Mouse (Mus musculus) spleen, adult 18-20 months (tissue): Measurements from ENCODE around the gene Zfp69.

Source experiments
- DNase-seq, 2 experiments: peaks; one replicate each; pipeline ENCODE4 v3.0.0; 2022; ENCODE audit warnings: mixed read lengths in 2 of 2

Zfp69 gene

DNA sequence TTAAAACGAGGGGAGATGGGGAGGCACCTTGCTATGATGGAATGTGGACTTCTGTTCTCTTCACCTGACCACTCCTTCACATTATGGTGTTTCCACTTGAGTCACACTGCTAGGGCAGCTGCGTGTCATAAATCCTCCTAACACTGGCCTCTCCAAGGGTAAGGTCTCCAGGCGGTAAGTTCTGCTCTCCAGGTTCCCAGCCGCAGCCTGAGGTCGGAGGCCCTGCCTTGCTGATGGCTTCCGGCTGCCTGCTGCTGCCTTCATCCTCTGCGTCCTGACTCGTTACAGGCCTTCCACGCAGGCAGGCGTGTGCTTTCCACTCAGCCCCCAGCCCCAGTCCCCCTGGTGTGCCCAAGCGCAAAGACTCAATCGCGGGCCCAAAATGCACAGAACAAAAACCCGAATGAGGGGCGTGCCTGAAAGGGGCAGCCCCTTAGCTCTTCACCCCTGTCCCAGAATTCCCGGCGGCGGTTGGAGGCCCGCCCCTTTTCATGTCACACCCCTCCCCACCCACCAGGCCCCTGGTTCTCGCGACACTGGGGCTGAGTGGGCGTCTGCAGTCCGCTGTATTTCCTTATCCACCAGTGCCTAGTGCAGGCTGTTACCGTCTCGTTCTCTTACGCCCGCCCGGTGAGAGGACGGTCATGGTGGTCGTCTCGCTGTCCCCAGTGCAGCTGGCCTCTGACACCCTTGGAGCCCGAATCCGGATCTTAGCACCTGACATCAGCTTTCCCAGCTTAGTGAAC is 26.8 kb downstream of the Zfp69 start, which contains the start of gene Exo5:
Exo5 (minus strand) TSS at position 464 of the 746 bp plus-strand sequence.
- peak; percentile 87 to 90 for DNase-seq

DNA sequence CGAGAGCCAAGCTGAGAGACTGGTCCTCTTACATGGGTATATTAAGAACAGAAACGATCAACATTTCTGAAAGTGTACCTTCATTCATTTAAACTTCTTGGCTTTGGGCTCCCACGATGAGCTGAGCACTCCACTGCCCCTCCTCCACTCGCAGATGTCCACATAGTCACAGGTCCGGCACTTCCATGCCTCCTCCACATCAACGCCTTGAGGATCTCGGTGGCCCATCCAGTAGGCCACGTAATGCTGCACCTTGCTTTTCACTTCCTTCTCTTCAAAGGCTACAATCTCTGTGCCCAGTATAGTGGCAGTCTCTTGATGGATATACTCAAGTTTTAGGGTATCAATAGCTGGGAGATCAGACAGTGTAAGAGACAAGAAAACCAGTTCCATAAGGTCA is 30.0 kb downstream of the Zfp69 start:
- DNase-seq, result no peak

DNA sequence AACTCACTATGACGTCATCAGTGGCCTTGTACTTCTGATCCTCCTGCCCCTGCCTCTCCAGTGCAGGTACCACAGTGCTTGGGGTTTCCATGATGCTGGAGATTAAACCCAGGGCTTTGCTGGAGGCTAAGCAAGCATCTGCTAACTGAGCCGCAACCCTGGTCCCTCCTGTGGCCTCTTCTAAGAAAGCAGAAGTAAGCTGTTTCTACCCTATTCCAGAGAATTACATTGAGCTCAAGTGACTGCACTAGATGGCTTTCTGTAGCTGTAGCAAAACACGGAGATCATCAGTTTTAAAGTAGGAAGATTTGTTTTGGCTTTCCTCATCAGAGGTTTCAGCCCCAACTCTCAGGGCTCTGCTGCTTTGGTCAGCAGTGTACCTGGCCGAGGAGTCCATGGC is 37.0 kb downstream of the Zfp69 start:
- DNase-seq, result no peak

DNA sequence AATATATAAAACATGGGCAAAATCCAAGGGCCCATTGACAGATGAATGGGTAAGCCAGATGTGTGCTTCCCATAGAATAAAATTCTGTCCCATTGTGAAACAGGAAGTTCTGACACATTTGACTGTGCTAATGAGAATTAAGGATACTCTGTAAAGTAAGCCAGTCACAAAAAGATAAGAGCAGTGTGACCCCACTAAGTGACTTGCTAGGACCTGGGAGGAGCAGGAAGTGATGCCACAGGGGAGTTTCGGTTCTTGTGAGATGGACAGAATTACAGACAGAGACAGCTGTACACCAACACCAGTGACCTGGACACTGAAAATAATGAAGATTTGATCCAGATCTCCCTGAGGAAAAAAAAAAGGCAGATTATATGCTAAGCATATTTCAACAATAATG is 37.6 kb downstream of the Zfp69 start:
- no peak for DNase-seq

GRCm38 (mm10) chr4:120913443-120913842 is 38.1 kb downstream of the Zfp69 start:
- DNase-seq, result no peak

- no peak for DNase-seq
These were observed 38.6 kb downstream of the Zfp69 start for GRCm38 (mm10) chr4:120912866-120913265.

GRCm38 (mm10) chr4:120911086-120911485 is 40.4 kb downstream of the Zfp69 start:
- no peak for DNase-seq

- peak in 1 of 2 experiments; percentile 61 for DNase-seq
These were observed 41.8 kb downstream of the Zfp69 start for GRCm38 (mm10) chr4:120909558-120910150.

DNA sequence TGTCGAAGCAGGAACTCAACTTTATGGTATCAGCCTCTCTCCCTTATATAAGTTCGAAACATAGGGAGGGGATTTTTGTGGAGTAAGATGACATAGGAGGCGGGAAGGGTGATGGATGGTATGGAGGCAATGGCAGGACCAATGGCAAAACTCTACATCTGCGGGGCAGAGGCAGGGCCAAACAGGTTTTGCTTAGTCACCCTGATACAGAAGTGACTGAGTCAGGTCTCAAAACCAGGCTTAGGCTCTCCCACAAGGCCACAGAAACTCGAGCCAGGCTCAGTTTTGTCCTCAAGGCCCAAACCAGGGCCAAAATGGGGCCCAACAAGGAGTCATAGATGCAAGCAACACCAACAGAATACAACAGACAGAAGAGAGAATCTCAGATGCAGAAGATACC is 45.9 kb downstream of the Zfp69 start:
- no peak for DNase-seq

DNA sequence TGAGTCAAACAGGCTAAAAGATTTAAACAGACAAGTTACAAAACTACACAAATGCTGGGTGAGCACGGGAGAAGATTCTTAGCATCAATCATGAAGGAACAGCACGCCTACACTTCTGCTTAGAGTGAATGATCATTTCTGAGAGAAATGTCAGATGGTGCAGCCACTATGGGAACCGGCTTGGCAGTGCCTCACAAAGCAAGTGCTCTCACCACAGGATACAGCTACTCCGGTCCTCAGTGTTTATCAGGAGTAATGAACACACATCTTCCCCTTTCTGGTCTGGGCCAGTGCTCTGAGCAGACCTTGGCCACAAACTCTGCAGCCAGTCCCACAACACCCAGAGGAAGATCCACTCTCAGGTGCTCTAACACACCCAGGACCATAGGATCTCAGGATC is 47.0 kb downstream of the Zfp69 start:
- no peak for DNase-seq

GRCm38 (mm10) chr4:120895810-120896584 is 55.5 kb downstream of the Zfp69 start:
- DNase-seq, result no peak

GRCm38 (mm10) chr4:120895226-120895625 is 56.3 kb downstream of the Zfp69 start:
- DNase-seq, result no peak

DNA sequence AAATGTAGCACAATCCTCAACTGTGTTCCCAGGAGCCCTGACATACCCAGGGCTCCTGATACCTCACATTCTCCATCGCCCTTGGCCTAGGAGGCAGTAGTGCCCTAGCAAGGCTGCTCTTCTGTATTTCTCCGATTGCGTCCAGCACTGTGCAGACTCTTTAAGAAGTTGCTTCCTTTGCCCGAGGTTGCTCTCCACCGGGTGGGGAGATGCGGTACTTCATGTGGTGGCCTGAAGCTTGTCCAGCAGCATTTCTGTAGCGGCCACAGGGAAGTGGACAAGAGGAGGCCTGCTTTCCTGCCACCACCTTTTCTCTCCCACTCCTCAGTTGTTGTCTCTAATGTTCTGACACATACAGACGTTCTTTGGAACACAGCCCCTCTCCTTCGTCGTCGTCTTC is 56.9 kb downstream of the Zfp69 start:
- DNase-seq, result no peak

- DNase-seq, result no peak
These were observed 57.7 kb downstream of the Zfp69 start for GRCm38 (mm10) chr4:120893656-120894401.

GRCm38 (mm10) chr4:120892516-120892915 is 59.0 kb downstream of the Zfp69 start:
- DNase-seq, result no peak

DNA sequence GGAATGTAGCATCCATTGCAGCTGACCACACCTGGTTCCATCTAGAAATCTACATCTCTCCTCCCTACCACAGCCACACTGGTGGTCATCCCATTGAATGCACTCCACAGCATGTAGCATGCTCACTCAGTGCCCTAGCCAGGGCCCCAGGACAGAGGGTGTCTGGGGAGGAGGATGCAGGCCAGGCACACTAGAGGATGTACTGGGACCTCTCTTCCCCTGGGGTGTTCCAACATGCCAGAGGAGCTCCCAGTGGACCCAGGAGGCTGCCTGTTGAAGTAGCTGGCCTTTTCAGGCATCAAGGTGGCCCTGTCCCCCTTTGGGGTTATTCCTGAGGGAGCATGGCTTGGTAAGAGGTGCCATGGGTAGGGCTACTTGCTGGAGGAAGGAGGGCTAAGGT is 59.5 kb downstream of the Zfp69 start:
- DNase-seq, result no peak

- no peak for DNase-seq
These were observed 60.6 kb downstream of the Zfp69 start for GRCm38 (mm10) chr4:120890754-120891440.

DNA sequence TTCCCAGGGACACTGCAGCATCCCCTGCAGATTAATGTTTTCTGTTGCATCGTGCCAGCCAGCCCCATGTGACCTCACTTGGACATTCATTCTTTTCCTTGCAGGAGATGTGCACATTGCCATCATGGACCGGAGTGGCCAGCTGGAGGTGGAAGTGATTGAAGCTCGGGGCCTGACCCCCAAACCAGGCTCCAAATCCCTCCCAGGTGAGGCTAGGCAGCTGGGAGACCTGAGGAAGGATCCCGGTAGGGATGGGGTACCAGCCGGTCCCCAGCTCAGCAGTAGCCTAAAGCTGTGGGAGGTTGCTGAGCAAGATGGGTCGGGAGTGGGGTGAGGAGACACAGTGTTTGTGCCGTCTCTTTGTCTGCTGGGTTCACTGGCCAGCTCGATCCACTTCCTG is 62.6 kb downstream of the Zfp69 start:
- DNase-seq, result no peak

- DNase-seq, result peak in 1 of 2 experiments; percentile 51
These were observed 64.0 kb downstream of the Zfp69 start for GRCm38 (mm10) chr4:120887381-120888112.

DNA sequence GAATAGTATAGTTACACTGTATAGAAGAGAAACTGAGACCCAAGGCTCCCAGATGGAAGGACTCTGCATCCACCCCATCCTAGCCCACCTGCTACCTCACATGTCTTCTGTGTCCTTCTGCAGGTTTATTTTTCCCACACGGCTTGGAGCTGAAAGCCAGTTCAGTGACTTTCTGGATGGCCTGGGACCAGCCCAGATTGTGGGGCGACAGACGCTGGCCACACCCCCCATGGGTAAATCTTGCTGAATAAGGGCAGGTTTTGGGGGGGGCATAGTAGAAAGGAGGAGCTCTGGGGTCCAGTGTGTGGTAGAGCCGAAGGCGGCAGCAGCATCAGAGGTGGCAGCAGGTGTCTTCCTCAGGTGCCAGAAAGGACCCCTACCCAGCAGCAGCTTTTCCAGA is 64.7 kb downstream of the Zfp69 start:
- no peak for DNase-seq

DNA sequence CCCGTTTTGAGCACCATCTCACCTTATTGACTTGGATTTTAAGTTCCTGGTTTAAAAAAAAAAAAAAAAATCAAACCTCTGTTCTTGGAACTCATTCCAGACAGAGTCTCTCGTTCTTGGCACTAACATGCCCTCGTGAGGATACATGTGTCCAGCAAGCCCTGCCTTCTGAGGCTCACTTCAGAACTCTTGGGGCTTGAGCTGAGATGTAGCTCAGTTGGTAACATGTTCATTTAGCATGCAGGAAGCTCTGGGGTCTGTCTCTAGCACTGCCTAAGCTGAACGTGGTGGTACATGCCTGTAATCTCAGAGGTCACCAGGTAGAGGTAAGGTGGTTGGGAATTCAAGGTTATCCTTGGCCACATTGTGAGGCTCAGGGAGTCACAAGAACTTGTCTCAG is 65.4 kb downstream of the Zfp69 start:
- DNase-seq, result no peak
